Mouse (Mus musculus): ENCODE data around the gene Gm21830.

- no peak for TF ChIP-seq CTCF (IDR thresholded peaks at IDR 0.05; ENCODE audit: low read depth)
- TF ChIP-seq EP300 (IDR thresholded peaks at IDR 0.05; ENCODE audit: low read depth) = no peak
Measured at GRCm38 (mm10) chr2:67364506-67364905, 49.0 kb upstream of the Gm21830 start.

All from heart, postnatal 0 days (tissue).